ENCODE assay signal across 18 mouse cellular contexts in the genomic region with DNA sequence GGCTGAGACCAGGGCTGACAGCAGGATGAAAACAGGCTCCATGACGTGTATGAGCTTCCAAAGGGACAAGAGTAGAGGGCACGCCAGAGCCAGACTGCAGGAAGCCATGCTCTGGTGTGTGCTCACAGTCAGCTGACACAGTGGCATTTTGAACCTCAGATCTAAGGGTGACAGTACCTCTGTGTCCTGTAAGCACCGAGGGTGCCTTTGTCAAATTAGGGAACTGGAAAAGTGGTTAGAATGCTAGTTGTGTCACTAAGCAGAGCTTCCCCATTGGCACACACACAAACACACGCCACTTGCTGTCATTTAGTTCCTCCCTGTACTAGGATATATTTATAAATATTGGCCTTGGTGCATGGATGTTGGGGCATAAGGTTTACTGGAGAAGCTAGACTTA.
A peak's percentile ranks its signal among the peaks of the same experiment; 100 is the strongest.
DNase-seq lines count a peak whose midpoint lies in the region; ATAC-seq and TF ChIP-seq lines count a peak whose summit lies in the region.
"Had no signal": no experiment of that assay in that cellular context is flagged by ENCODE, and none has a peak within 500 bp of the region (broad histone marks: within the 10 kb centered on the region; RNA-seq: fewer than 3 reads in every experiment).

No protein-coding gene starts in this region.

- H3K4me1 ChIP-seq in midbrain, embryonic 16.5 days (ENCODE audit: control insufficient read depth, insufficient read depth, low read length) = no peaks in the 10 kb centered on the region
- H3K4me1 ChIP-seq in midbrain, postnatal 0 days (ENCODE audit: insufficient read depth, low read length) = 0 out of 2 replicates have a peak, but pooled peaks cover 3% of the 10 kb centered on the region
- no peaks in the 10 kb centered on the region for H3K4me1 ChIP-seq in liver, embryonic 12.5 days
- H3K4me1 ChIP-seq: forebrain, embryonic 12.5 days; heart, embryonic 12.5 days; hindbrain, embryonic 15.5 days had no signal

- TF ChIP-seq CTCF in midbrain, postnatal 0 days (IDR thresholded peaks at IDR 0.05) = no peak

- 78% methylated on average over 4 of the region's 4 CpGs for WGBS in midbrain, embryonic 16.5 days
- WGBS in midbrain, postnatal 0 days = 81% methylated on average over 4 of the region's 4 CpGs
- WGBS in liver, embryonic 12.5 days (ENCODE audit: insufficient replicate concordance) = 37% methylated on average over 4 of the region's 4 CpGs

- no peak overlapping the region for H3K27ac ChIP-seq in midbrain, embryonic 16.5 days (ENCODE audit: low read length)
- no peak overlapping the region for H3K27ac ChIP-seq in midbrain, postnatal 0 days (ENCODE audit: low read depth, low read length)
- H3K27ac ChIP-seq in liver, embryonic 12.5 days = no peak overlapping the region
- H3K27ac ChIP-seq: forebrain, embryonic 12.5 days; hindbrain, embryonic 15.5 days had no signal

- no peak for DNase-seq in midbrain, postnatal 0 days (ENCODE audit: low spot score)
- DNase-seq in lung, postnatal 14 days = no peak
- no peak for DNase-seq in yolk sac, embryonic 10.5 days (ENCODE audit: low spot score)
- DNase-seq: adrenal gland, postnatal 10 days; cerebellum, adult 11 months; cerebellum, adult 8-10 months; cerebellum, postnatal 25 days; forebrain, postnatal 0 days; gastrocnemius, postnatal 14 days had no signal

- no peak overlapping the region for H3K4me3 ChIP-seq in midbrain, embryonic 16.5 days (ENCODE audit: low read depth, low read length)
- H3K4me3 ChIP-seq in midbrain, postnatal 0 days (ENCODE audit: low read depth, low read length) = no peak overlapping the region
- no peak overlapping the region for H3K4me3 ChIP-seq in liver, embryonic 12.5 days
- H3K4me3 ChIP-seq: embryonic facial prominence, embryonic 13.5 days; forebrain, embryonic 12.5 days; heart, embryonic 12.5 days; hindbrain, embryonic 15.5 days had no signal

- ATAC-seq in midbrain, embryonic 16.5 days = 0 out of 2 replicates have a peak, but pooled peaks have one; percentile 15
- ATAC-seq in midbrain, postnatal 0 days (ENCODE audit: low FRiP score) = no peak
- ATAC-seq in granulocyte monocyte progenitor cell, adult 5-6 weeks (replicated peaks; ENCODE audit: poor library complexity, severe bottlenecking) = peak; percentile 98
- ATAC-seq in megakaryocyte progenitor cell, adult 5-6 weeks (replicated peaks; ENCODE audit: poor library complexity) = peak; percentile 94
- no peak for ATAC-seq in liver, embryonic 12.5 days
- ATAC-seq: forebrain, postnatal 0 days had no signal

- no peaks in the 10 kb centered on the region for H3K9me3 ChIP-seq in midbrain, embryonic 16.5 days (replicated peaks; ENCODE audit: control insufficient read depth, low read length, poor library complexity, severe bottlenecking)
- H3K9me3 ChIP-seq in midbrain, postnatal 0 days (ENCODE audit: low read length) = no peaks in the 10 kb centered on the region
- no peaks in the 10 kb centered on the region for H3K9me3 ChIP-seq in liver, embryonic 12.5 days (replicated peaks)
- H3K9me3 ChIP-seq: embryonic facial prominence, embryonic 13.5 days; forebrain, embryonic 12.5 days; G1E; heart, embryonic 12.5 days; hindbrain, embryonic 15.5 days had no signal

- H3K9ac ChIP-seq in midbrain, embryonic 16.5 days (ENCODE audit: low read depth, low read length) = no peak overlapping the region
- no peak overlapping the region for H3K9ac ChIP-seq in midbrain, postnatal 0 days (replicated peaks; ENCODE audit: low read length, poor library complexity, severe bottlenecking)
- H3K9ac ChIP-seq in liver, embryonic 12.5 days = no peak overlapping the region
- H3K9ac ChIP-seq: embryonic facial prominence, embryonic 13.5 days; forebrain, embryonic 12.5 days; forebrain, postnatal 0 days; heart, embryonic 12.5 days; hindbrain, embryonic 15.5 days had no signal

- no peaks in the 10 kb centered on the region for H3K36me3 ChIP-seq in midbrain, embryonic 16.5 days (ENCODE audit: control insufficient read depth, insufficient read depth, low read length)
- no peaks in the 10 kb centered on the region for H3K36me3 ChIP-seq in midbrain, postnatal 0 days (ENCODE audit: insufficient read depth, low read length)
- H3K36me3 ChIP-seq in liver, embryonic 12.5 days = no peaks in the 10 kb centered on the region
- H3K36me3 ChIP-seq: embryonic facial prominence, embryonic 13.5 days; forebrain, embryonic 12.5 days; G1E; heart, embryonic 12.5 days; hindbrain, embryonic 15.5 days had no signal

- no peaks in the 10 kb centered on the region for H3K27me3 ChIP-seq in midbrain, embryonic 16.5 days (ENCODE audit: control insufficient read depth, insufficient read depth, low read depth, low read length)
- H3K27me3 ChIP-seq in midbrain, postnatal 0 days (ENCODE audit: insufficient read depth, low read length) = no peaks in the 10 kb centered on the region
- no peaks in the 10 kb centered on the region for H3K27me3 ChIP-seq in liver, embryonic 12.5 days (replicated peaks)
- H3K27me3 ChIP-seq: embryonic facial prominence, embryonic 13.5 days; forebrain, embryonic 12.5 days; heart, embryonic 12.5 days; hindbrain, embryonic 15.5 days had no signal

- no peak overlapping the region for H3K4me2 ChIP-seq in midbrain, embryonic 16.5 days (ENCODE audit: low read length)
- H3K4me2 ChIP-seq in midbrain, postnatal 0 days (ENCODE audit: low read depth, low read length, poor library complexity, severe bottlenecking) = no peak overlapping the region
- H3K4me2 ChIP-seq in liver, embryonic 12.5 days = no peak overlapping the region
- H3K4me2 ChIP-seq: embryonic facial prominence, embryonic 13.5 days; forebrain, embryonic 12.5 days; heart, embryonic 12.5 days; hindbrain, embryonic 15.5 days had no signal

Comparison
In these comparisons a context has a peak if more than half of its experiments do, and no peak if none do; other contexts are left out.
1. ATAC-seq: peak in midbrain, embryonic 16.5 days (single experiment), granulocyte monocyte progenitor cell, adult 5-6 weeks (single experiment) and megakaryocyte progenitor cell, adult 5-6 weeks (single experiment); none in midbrain, postnatal 0 days (single experiment) and liver, embryonic 12.5 days (single experiment).